Mouse (Mus musculus): ENCODE measurements around the gene Saa3. TPM values are rescaled to one million over a fixed set of nuclear protein-coding genes. Genes with fewer than 3 reads are reported as not detected.

Gene Saa3
- under 1 TPM; 0.46 to 0.76 TPM for total RNA-seq (2023)

DNA sequence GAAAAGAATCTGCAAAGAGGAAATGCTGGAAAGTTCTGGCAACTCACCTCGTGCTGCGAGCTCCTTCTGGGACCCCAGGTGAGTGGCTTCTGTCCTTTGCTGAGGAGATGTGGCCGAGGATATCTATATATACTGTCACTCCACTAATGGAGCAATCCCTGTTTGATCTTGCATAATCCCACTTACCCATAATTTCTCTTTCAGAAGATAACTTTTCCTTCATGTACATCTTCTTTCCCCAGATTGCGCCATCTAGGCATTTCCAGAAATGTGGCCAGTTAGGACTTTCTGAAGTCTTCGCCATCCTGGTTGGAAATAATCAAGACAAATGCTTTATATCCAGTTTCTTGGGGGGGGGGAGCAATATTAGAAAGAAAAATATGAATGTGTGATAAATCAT lies at the start of gene Saa3:
Saa3 (minus strand) TSS at position 101 of the 400 bp plus-strand sequence.

DNA sequence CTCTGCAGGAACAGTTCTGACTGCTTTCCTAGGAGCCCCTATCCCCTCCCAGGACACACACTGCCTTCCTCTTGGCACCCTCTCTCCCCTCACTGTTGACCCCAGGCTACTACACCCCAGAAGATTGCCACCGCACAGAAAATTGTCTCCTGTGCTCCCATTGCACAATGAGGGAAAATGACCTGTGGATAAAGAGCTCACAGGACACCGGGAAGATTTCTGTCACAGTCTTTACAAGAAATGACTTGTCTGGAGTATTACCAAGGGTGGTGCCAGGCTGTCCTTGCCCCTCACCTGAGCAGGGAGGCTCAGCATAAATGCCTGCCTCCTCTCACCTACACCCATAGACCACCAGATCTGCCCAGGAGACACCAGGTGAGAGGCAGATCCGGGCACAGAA lies 36.0 kb upstream of the Saa3 start, which contains the start of gene Saa2:
Saa2 (plus strand) TSS at position 301 of the 400 bp plus-strand sequence.

DNA sequence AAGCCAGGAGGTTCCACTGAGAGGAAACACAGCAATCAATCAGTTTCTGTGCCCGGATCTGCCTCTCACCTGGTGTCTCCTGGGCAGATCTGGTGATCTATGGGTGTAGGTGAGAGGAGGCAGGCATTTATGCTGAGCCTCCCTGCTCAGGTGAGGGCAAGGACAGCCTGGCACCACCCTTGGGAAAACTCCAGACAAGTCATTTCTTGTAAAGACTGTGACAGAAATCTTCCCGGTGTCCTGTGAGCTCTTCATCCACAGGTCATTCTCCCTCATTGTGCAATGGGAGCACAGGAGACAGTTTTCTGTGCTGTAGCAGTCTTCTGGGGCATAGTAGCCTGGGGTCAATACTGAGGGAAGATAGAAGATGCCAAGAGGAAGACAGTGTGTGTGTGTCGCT lies 27.4 kb upstream of the Saa3 start, which contains the start of gene Saa1:
Saa1 (minus strand) TSS at position 101 of the 400 bp plus-strand sequence.

DNA sequence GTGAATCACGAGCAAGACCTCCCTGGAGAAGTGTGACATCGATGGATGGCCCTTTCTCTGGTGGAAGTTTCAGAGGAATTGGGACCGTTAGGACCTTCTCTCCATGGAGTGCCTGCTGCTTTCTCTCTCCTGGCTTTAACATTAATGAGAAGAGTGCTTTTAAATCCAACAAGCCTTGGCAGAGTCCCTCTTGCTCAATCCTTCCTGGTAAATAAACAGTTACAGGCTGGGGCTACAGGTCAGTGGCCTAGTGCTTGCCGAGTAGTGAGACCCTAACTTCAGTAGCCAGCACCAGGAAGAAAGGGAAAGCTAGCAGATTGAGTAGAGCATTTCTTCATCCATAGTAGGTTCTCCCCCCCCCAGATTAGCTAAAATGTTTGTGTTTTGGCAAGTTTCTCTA lies 17.0 kb upstream of the Saa3 start, which contains the start of gene Saa4:
Saa4 (minus strand) TSS at position 146 of the 400 bp plus-strand sequence.

DNA sequence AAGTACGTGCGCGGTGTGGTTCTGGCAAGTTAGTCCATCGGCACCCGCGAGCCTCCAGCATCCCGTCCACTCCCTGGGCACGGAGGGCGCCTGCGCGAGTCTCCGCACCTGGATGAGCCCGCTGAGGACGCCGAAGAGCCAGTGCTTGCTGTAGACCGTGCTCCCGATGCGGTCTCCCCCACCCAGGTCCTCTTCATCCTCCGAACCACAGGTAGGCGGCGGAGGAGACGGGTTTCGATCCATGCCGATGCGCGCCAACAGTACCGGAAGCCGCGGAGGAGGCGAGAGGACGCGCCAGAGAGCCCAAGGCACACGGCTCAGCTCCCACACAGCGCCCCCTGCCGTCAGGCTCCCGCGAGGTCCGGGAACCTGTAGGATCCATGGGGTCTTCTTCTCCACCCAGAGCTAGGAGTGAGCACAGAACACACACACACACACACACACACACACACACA lies 5.1 kb downstream of the Saa3 start, which contains the start of gene Saal1:
Saal1 (minus strand) TSS at position 291 of the 455 bp plus-strand sequence.

DNA sequence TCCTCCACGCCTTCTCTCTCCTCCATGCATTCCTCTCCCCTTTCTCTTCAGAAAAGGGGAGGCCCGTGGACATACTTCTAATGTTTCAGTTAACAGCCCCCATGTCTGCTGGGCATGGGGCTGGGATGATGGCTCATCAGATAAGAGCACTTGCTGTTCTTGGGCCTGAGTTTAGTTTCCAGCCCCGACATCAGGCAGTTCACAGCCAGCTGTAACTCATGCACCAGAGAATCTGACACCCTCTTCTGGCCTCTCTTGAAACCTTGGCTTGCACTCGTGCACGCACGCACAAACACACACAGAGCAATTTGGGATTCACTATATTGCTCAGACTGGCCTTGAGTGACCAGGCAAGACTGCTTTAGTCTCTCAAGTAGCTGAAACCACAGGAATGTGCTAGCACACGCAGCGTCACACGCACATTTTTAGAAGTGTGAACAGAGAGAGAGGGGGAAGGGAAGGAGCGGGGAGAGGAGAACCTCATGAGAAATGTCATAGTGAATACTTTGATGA lies 43.3 kb downstream of the Saa3 start, which contains the start of gene Tph1:
Tph1 (minus strand) TSS at position 378 of the 513 bp plus-strand sequence.

Other genes with a start within 250 kb of the Saa3 start
- gene Sergef, start 75.9 kb downstream of the Saa3 start, total RNA-seq (2023): 1 to 10 TPM; 6.5 to 9.2 TPM
- gene Tph1, start 43.2 kb downstream of the Saa3 start, total RNA-seq (2023): not detected
- 1 to 10 TPM; 6.3 to 8.9 TPM for gene Saal1, start 5.0 kb downstream of the Saa3 start, total RNA-seq (2023)
- gene Saa4, start 16.9 kb upstream of the Saa3 start, total RNA-seq (2023): not detected
- gene Saa1, start 27.3 kb upstream of the Saa3 start, total RNA-seq (2023): not detected
- gene Saa2, start 36.1 kb upstream of the Saa3 start, total RNA-seq (2023): not detected
- 10 to 100 TPM; 33.9 to 37.3 TPM for gene Hps5, start 80.4 kb upstream of the Saa3 start, total RNA-seq (2023)
- 10 to 100 TPM; 29.5 to 37.0 TPM for gene Gtf2h1, start 80.4 kb upstream of the Saa3 start, total RNA-seq (2023)
- gene Ldha, start 125.8 kb upstream of the Saa3 start, total RNA-seq (2023): 100 to 1,000 TPM; 360 to 389 TPM
- gene Ldhc, start 145.5 kb upstream of the Saa3 start, total RNA-seq (2023): 1 to 10 TPM in 1 of 2 experiments, not detected in 1; 2.0 TPM
- gene Tsg101, start 204.3 kb upstream of the Saa3 start, total RNA-seq (2023): 10 to 100 TPM; 49.7 to 52.7 TPM
- 10 to 100 TPM; 10.3 to 11.4 TPM for gene Uevld, start 242.8 kb upstream of the Saa3 start, total RNA-seq (2023)